Mouse (Mus musculus): ENCODE results near the gene Comtd1. TPM values are rescaled to one million over a fixed set of nuclear protein-coding genes. Genes with fewer than 3 reads are reported as not detected.

Gene Comtd1
- polyA plus RNA-seq, 1 experiment, result 19.9 TPM

GRCm38 (mm10) chr14:21838336-21839017 lies 10.3 kb downstream of the Comtd1 start:
- WGBS, result 95% methylated on average over 8 of the region's 8 CpGs
- Histone ChIP-seq H3K27ac (ENCODE audit: control insufficient read depth, insufficient read depth, low read length) (no peak overlapping the region), H3K27me3 (ENCODE audit: control insufficient read depth, insufficient read depth, low read length) (no peaks in the 10 kb centered on the region), H3K4me3 (ENCODE audit: control insufficient read depth, insufficient read depth, low read length) (no peak overlapping the region), H3K4me1 (replicated peaks; ENCODE audit: control insufficient read depth, insufficient read depth, low read length) (no peaks in the 10 kb centered on the region), H3K36me3 (ENCODE audit: control insufficient read depth, insufficient read depth, low read length) (peaks cover 81% of the 10 kb centered on the region)
- TF ChIP-seq CTCF (IDR thresholded peaks at IDR 0.05; ENCODE audit: borderline replicate concordance, control insufficient read depth, extremely low read depth, insufficient read depth, low read length, poor library complexity), result no peak
- TF ChIP-seq POLR2A (IDR thresholded peaks at IDR 0.05; ENCODE audit: control insufficient read depth, extremely low read depth, insufficient read depth, low read length, poor library complexity), result no peak
- no peak for DNase-seq

DNA sequence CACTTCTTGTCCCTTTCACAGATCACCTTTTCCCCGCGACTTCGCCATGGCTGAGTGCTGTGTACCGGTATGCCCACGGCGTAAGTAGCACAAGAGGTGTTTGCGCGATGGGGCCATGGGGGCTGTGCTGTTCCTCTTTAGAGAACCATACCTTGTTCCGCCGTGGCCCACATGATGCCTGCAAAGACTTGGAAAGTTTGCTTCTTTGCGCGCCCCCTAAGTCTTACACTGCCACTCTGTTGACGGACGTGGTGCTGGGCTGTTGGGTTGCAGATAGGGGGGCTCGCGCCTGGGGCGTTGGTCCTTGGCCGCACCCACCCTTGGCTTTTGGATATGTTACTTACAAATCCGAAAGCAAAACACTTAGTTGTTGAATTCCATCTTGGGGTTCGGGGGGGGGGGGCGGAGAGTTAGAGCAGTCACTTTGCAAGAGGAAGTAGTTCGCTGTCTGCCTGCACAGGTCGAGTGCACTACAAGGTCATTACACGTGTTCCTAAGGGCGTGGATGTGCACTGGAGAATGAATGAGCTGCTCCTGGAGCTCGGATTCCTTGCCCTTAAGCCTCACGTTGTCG lies 16.9 kb downstream of the Comtd1 start:
- H3K4me1 ChIP-seq (replicated peaks; ENCODE audit: control insufficient read depth, insufficient read depth, low read length), result peaks cover 9% of the 10 kb centered on the region
- WGBS, result under 1% methylated on average over 28 of the region's 28 CpGs
- DNase-seq, result no peak
- H3K4me3 ChIP-seq (ENCODE audit: control insufficient read depth, insufficient read depth, low read length), result peak overlapping the region; percentile 76
- H3K36me3 ChIP-seq (ENCODE audit: control insufficient read depth, insufficient read depth, low read length), result peaks cover 16% of the 10 kb centered on the region
- H3K27ac ChIP-seq (ENCODE audit: control insufficient read depth, insufficient read depth, low read length), result peak overlapping the region; percentile 48
- H3K27me3 ChIP-seq (ENCODE audit: control insufficient read depth, insufficient read depth, low read length), result no peaks in the 10 kb centered on the region
- no peak for TF ChIP-seq CTCF (IDR thresholded peaks at IDR 0.05; ENCODE audit: borderline replicate concordance, control insufficient read depth, extremely low read depth, insufficient read depth, low read length, poor library complexity)
- TF ChIP-seq POLR2A (IDR thresholded peaks at IDR 0.05; ENCODE audit: control insufficient read depth, extremely low read depth, insufficient read depth, low read length, poor library complexity), result no peak

DNA sequence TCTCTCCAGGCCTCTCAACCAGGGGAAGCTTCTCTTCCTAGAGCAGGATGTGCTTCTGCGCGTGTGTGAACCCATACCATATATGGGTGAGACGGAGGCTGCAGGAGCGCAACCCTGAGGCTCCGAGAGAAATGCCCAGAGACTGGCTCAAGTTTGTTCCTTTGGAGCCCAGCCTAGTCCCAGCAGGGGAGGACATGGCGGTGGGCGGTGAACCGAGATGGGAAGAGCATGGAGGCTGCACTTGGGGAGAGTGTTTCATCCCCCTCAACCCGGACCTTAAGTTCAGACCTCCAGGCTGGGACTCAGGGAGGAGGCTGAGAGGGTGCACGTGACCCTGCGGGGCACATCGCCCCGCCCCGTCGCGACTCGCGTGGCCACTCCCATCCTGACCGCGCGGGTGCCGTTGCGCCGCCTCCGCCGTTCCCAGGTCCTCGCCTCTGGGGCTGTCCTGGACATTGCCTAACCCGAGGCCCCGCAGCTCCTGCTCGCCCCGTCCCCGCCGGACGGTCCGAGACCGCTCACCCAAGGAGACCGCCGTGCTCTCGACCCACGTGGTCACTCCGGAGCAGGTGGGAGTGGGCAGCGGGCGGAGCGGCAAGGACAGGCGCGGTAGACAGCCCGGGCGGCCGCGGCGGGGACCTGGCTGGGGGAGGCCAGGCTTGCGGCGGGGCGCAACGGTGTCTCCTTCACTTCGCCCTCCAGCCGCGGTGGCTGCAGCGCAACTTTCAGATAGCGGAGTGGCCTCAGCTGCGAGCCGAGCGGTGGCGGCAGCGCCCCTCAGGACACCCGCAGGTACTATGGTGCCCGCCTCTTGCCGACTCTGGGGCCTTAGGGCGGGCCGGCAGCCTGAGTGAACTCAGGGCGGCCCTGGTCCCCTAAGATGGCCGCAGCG lies 17.7 kb downstream of the Comtd1 start:
- Histone ChIP-seq H3K27ac (ENCODE audit: control insufficient read depth, insufficient read depth, low read length) (peak overlapping the region; percentile 78), H3K36me3 (ENCODE audit: control insufficient read depth, insufficient read depth, low read length) (peaks cover 11% of the 10 kb centered on the region), H3K27me3 (ENCODE audit: control insufficient read depth, insufficient read depth, low read length) (no peaks in the 10 kb centered on the region), H3K4me1 (replicated peaks; ENCODE audit: control insufficient read depth, insufficient read depth, low read length) (peaks cover 9% of the 10 kb centered on the region), H3K4me3 (ENCODE audit: control insufficient read depth, insufficient read depth, low read length) (peak overlapping the region; percentile 76)
- peak; percentile 97 for DNase-seq
- TF ChIP-seq POLR2A (IDR thresholded peaks at IDR 0.05; ENCODE audit: control insufficient read depth, extremely low read depth, insufficient read depth, low read length, poor library complexity) (peak; percentile 75), CTCF (IDR thresholded peaks at IDR 0.05; ENCODE audit: borderline replicate concordance, control insufficient read depth, extremely low read depth, insufficient read depth, low read length, poor library complexity) (peak; percentile 47; the same call in 1 of the 2 replicates)
- under 1% methylated on average over 73 of the region's 73 CpGs for WGBS

DNA sequence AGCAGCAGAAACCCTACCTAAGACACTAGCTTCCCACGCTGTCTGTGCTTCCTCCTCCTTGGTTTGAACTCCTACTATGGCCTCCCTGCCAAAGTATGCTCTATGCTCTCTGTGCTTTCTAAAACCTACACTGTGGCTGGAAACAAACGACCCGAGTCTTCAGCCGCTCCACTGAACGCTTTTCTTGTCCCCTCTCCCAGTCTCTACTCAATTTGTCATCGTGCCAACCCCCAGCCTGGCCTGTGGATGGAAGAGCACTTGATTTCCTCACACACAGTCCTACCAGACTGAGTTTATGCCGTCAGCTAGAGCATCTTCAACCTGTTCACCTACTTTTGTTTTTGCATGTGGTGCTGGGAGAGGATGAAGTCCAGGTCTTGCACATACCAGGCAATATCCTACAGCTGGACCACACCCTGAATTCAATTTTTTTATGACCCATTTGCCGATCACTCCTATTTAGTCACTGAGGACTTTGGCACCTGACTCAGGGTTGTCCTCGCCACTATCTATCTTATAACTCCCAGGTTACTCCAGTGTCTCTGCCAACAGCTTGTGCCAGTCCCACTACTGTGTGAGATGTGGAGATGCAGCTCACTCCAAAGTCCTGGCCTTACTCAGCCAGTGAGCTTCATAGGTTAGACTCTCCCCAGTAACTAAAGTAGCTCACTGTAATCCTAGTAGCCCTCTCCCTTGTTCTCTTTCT lies 22.8 kb downstream of the Comtd1 start:
- Histone ChIP-seq H3K4me1 (replicated peaks; ENCODE audit: control insufficient read depth, insufficient read depth, low read length) (peaks cover 9% of the 10 kb centered on the region), H3K27ac (ENCODE audit: control insufficient read depth, insufficient read depth, low read length) (no peak overlapping the region), H3K36me3 (ENCODE audit: control insufficient read depth, insufficient read depth, low read length) (no peaks in the 10 kb centered on the region), H3K27me3 (ENCODE audit: control insufficient read depth, insufficient read depth, low read length) (no peaks in the 10 kb centered on the region), H3K4me3 (ENCODE audit: control insufficient read depth, insufficient read depth, low read length) (no peak overlapping the region)
- TF ChIP-seq POLR2A (IDR thresholded peaks at IDR 0.05; ENCODE audit: control insufficient read depth, extremely low read depth, insufficient read depth, low read length, poor library complexity), result no peak
- TF ChIP-seq CTCF (IDR thresholded peaks at IDR 0.05; ENCODE audit: borderline replicate concordance, control insufficient read depth, extremely low read depth, insufficient read depth, low read length, poor library complexity), result no peak
- no peak for DNase-seq
- 87% methylated on average over 9 of the region's 9 CpGs for WGBS

GRCm38 (mm10) chr14:21824938-21825337 lies 23.8 kb downstream of the Comtd1 start, which contains the start of gene Vdac2:
Gene Vdac2, plus strand, starts transcription at chr14:21825238.
- Histone ChIP-seq H3K4me1 (replicated peaks; ENCODE audit: control insufficient read depth, insufficient read depth, low read length) (0 out of 2 replicates have a peak, but pooled peaks cover 3% of the 10 kb centered on the region), H3K27me3 (ENCODE audit: control insufficient read depth, insufficient read depth, low read length) (no peaks in the 10 kb centered on the region), H3K27ac (ENCODE audit: control insufficient read depth, insufficient read depth, low read length) (no peak within 1 kb of the TSS), H3K36me3 (ENCODE audit: control insufficient read depth, insufficient read depth, low read length) (no peaks in the 10 kb centered on the region), H3K4me3 (ENCODE audit: control insufficient read depth, insufficient read depth, low read length) (no peak within 1 kb of the TSS)
- WGBS, result 100% methylated on average over 2 of the region's 2 CpGs
- TF ChIP-seq POLR2A (IDR thresholded peaks at IDR 0.05; ENCODE audit: control insufficient read depth, extremely low read depth, insufficient read depth, low read length, poor library complexity), result no peak
- no peak for TF ChIP-seq CTCF (IDR thresholded peaks at IDR 0.05; ENCODE audit: borderline replicate concordance, control insufficient read depth, extremely low read depth, insufficient read depth, low read length, poor library complexity)
- DNase-seq, result no peak

GRCm38 (mm10) chr14:21823897-21824296 lies 24.9 kb downstream of the Comtd1 start:
- TF ChIP-seq CTCF (IDR thresholded peaks at IDR 0.05; ENCODE audit: borderline replicate concordance, control insufficient read depth, extremely low read depth, insufficient read depth, low read length, poor library complexity) (no peak), POLR2A (IDR thresholded peaks at IDR 0.05; ENCODE audit: control insufficient read depth, extremely low read depth, insufficient read depth, low read length, poor library complexity) (no peak)

More at GRCm38 (mm10) chr14:21823897-21824296, 24.9 kb downstream of the Comtd1 start:
- Histone ChIP-seq H3K4me1 (replicated peaks; ENCODE audit: control insufficient read depth, insufficient read depth, low read length) (no peaks in the 10 kb centered on the region), H3K4me3 (ENCODE audit: control insufficient read depth, insufficient read depth, low read length) (no peak overlapping the region), H3K36me3 (ENCODE audit: control insufficient read depth, insufficient read depth, low read length) (no peaks in the 10 kb centered on the region), H3K27ac (ENCODE audit: control insufficient read depth, insufficient read depth, low read length) (no peak overlapping the region), H3K27me3 (ENCODE audit: control insufficient read depth, insufficient read depth, low read length) (no peaks in the 10 kb centered on the region)
- DNase-seq, result no peak
- WGBS, result 88% methylated on average over 7 of the region's 7 CpGs

Data from thymus, adult 2 months (tissue).